Mouse (Mus musculus): ENCODE measurements around the gene Ttc7. TPM values are rescaled to one million over a fixed set of nuclear protein-coding genes. Genes with fewer than 3 reads are reported as not detected.

The Ttc7 gene
- total RNA-seq, 2 experiments from 2014 or later, result 15.2 to 16.0 TPM

DNA sequence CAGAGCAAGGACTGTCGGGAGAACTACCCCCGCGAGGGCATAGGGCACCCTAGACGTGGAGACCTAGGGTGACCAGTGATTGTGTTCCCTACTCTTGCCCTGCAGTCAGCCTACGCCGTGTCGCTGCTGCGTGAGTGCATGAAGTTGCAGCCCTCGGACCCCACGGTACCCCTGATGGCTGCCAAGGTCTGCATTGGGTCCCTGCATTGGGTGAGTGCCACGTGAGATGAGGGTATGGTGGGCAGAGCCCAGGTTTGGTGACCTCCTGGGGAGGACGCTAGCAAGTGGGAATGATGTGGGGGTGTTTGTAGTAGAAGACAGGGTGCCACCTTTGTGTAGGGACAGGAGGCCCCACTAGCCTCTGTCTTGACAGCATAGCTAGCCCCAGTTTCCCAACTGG lies 51.5 kb downstream of the Ttc7 start:
- DNase-seq (ENCODE audit: low spot score in 2 of 2), result no peak

DNA sequence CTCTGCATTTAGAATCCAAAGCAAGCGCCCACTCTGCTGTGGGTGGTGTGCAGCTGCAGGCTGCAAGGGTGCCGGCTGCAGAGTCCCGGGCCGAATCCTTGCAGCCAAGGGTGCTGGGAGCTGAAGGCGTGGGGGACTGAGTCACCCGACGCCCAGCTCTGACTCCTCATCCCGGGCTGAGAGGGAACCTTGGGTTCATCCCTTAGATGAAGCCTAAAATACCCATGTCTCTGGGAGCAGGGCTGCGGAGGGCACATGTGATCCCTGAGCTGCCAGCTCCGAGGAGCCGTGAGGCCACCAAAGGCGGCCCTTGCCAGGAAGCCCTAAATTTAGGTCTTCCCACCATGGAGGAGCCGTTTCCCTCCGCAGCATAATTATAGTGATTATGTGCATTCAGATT lies 52.5 kb downstream of the Ttc7 start:
- no peak for DNase-seq (ENCODE audit: low spot score in 2 of 2)

DNA sequence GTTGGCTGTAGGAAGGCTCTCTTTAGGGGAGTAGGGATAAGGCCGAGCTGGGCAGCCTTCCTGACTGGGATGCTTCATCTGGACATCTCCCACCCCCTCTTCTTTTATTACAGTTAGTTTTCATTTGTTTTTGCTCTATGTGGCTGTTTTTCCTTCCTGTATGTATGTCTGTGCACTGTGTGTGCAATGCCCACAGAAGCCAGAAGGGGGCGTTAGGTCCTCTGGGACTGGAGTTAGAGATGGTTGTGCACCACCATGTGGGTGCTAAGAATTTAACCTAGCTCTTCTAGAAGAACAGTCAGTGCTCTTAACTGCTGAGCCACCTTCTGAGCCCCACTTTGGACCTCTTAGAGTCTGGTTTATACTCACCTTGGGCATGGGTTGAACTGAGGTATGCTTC lies 53.0 kb downstream of the Ttc7 start:
- no peak for DNase-seq (ENCODE audit: low spot score in 2 of 2)

DNA sequence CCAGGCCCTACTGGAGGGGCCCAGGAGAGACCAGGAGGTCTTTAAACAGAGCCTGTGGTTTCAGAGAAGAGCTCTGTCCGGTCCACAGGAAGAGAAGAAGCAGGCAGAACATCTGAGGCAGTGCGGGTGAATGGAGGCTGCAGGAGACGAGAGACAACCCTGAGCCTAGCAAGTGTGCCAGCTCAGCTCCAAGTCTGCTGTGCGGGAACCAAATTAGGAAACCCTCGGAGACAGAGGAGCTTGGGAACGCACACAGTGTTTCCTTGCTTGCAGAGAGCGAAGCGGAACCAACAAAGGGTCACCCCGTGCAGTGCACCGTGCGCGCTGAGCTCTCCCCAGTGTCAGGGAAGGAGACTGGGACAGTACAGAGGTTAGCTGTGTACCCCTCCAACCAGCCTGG lies 54.2 kb downstream of the Ttc7 start:
- DNase-seq (ENCODE audit: low spot score in 2 of 2), result no peak

DNA sequence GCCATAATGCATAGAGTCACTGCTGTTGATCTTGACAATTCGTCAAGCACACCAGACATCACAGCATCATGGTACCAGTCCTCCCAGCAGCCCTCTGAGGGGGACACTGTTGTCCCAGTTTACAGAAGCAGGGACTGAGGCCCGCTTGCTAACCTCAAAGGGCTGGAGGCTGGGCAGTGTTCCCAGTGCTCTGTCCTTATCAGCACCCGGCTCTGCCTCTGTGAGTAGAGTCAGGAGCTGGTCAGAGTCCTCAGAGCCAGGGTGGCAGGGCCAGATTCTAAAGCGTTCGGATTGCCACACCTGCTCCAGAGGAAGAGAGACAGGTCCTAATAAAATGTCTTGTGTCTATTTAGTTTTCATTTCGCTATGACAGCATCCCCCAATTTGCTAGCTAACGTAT lies 55.0 kb downstream of the Ttc7 start:
- DNase-seq (ENCODE audit: low spot score in 2 of 2), result no peak

DNA sequence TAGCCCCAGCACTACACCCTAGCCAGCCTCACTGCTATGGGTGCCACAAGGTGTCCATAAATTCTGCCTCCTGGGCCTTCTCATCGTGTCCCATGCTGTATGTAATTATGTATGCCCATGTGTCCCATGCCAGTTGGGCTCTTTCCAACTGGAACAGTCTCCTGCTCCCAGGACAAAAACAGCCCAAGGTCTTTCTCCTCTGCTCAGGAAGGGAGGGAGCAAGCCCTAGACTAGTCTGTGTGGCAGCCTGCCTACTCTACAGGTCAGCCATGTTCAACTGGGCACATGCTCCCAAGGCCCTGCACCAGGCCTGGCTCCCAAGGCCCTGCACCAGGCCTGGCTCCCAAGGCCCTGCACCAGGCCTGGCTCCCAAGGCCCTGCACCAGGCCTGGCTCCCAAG lies 56.4 kb downstream of the Ttc7 start:
- DNase-seq (ENCODE audit: low spot score in 2 of 2), result no peak

DNA sequence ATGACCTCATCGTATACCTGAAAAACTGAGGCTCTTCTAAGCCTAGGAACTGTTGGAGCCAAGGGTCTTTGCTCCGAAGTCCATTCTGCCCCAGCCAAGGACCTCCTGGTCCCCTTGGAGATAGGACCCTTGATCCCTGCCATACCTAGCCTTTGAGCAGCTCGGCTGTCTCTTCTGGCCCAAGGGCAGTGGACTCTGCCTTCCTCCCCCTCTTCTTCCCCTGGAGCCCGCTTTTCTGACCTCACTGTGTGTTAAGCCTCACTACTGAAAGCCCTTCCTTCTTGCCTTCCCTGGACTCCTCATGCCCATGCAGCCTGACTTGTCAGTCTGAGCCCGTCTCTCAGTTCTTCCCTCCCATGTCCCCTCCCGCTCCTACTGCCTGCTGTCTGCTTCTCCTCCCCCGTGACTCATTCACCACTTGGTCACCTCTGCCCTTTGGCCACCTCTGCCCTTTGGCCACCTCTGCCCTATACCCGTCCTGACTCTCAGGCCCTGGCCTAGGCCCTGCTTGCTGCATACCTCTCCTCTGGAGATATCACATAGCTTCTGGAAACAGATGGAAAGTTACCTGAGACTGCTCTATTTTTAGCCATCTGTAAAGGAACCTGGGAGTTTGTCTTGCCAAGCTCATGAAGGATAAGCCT lies 60.5 kb downstream of the Ttc7 start:
- DNase-seq (ENCODE audit: low spot score in 2 of 2), result no peak

DNA sequence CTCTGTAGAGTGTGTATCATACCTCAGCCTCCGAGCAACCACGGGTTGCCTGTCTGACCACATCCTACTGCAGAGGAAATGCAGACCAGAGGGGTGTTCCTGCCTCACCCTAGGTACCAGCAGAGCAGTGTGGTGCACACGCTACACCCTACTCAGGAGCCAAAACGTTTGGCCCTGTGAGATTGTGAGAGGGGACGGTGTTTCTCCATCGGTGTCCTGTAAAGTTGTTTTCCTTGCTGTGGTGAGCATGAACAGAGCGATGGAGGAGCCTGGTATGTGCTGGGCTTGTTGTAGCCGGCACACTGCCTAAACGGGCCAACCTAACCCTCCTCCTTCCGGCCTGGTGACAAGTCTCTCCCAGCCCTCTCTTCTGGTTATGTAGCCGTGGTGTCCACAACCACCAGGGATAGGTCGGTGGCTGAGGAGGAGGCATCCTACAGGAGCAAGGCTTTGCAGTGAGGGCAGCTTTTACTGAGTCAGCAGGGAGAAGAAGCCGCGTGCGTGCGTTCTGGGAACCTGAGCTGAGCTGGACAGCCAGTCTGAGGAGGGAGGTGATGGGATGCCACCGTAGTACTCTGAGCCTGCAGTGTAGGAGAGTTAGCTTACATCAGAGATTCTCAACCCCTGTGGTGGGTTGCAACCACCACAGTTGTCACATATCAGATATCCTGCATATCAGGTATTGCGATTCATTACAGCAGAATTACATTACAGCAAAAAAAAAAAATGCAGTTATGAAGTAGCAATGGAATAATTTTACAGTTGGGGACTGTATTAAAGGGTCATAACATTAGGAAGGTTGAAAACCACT lies 62.0 kb downstream of the Ttc7 start:
- DNase-seq (ENCODE audit: low spot score in 2 of 2), result no peak

DNA sequence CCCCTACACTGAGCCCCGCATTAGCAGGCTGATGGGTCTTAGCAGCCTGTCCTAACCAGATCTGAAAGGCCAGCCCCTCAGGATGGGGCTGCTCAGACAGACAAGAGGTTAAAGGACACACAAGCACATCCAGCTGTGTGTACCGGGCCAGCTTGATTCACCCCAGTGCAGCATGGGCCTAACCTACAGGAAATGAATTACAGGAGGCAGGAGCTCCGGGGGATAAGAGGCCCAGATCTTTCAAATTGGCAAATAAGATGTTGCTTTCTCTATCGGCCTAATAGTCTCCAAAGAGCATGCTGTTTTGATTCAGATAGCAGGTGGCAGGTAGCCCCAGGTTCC lies 62.5 kb downstream of the Ttc7 start:
- DNase-seq (ENCODE audit: low spot score in 2 of 2), result no peak

DNA sequence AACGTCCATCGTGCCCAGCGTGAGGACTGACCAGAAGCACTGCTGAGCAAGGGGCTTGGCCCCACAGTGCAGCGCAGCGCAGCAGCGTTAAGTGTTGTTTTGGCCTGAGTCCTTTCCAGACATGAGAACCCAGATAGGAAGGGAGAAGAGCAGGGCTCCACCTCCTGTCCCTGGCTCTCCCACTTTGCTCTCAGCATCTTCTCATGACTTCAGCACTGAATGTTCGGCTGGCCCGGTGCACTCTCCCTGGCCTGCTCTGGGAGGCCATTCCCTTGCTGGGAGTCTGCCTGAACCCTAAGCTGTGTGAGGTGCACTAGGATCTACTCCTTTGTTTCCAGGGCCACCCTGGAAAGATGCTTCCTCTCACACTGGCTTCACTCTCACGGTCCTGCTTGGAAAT lies 65.7 kb downstream of the Ttc7 start:
- no peak for DNase-seq (ENCODE audit: low spot score in 2 of 2)

DNA sequence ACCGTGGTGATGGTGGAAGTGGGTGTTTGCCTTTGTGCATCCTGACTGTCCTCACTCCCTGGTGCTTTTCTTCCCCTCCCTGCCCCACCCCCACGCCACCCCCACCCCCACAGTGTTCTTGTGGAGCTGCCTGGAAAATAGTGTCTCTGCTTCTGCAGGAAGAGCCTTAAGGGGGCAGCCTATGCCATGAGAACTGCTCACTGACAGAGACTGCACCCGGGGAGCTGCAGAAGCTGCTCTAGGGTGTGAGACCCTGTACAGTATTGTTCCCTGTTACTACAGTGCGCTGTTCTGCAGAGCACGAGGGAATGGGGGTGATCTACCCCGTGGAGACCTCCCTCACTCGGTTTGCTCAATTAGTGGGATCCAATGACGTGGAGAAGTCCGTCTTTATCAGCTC lies 66.4 kb downstream of the Ttc7 start:
- no peak for DNase-seq (ENCODE audit: low spot score in 2 of 2)

DNA sequence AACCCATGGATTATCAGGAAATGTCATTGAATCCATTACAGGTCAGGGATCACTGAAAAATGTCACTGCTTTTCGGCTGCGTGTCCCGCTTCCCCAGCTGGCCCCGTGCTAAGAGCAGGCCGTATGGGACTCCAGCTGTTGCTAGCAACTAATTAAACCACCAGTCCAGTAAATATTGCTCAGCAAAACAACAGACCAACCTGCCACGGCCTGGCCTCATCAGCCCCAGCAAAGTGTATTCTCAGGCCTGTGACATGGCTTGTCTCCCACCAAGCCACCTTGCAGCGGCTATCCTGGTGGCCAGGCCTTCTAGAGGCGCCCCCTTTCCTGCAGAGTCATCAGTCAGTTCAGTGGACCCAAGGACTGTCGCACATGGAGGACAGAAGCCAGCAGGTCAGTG lies 66.9 kb downstream of the Ttc7 start:
- no peak for DNase-seq (ENCODE audit: low spot score in 2 of 2)

DNA sequence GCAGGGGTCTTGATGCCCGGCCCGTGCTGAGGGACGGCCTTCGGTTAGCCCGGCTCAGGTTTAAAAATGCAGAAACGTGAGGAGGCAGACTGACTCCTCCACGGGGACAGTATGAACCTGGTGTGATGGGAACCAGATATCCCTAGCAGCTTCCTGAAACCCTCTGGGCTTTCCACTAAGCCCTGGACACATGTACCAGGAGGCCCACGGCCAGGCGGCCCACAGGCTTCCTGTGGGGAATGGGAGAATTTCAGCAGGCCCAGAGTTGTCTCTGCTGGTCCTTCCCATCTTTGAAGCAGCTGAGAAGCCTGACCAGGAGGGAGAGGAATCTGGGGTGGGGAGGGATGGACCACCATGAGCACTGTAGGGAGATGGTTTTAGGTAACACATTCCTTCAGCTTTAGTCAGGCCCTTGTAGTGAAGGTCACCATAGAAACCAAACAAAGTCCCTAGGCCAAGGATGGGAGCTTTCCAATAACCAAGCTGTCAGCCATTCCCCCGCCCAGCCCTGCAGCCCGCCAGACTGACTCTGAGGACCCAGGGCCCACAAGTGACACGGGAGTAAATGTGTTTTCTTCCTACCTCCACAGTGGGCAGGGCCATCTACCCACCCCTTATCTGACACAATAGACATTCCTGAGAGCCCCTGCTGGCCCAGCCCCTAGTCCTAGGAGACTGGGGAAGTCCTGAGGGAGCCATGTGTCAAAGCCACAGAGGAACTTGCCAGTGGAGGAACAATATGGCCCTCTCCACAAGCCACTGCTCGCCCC lies 68.0 kb downstream of the Ttc7 start:
- DNase-seq (ENCODE audit: low spot score in 2 of 2), result no peak

DNA sequence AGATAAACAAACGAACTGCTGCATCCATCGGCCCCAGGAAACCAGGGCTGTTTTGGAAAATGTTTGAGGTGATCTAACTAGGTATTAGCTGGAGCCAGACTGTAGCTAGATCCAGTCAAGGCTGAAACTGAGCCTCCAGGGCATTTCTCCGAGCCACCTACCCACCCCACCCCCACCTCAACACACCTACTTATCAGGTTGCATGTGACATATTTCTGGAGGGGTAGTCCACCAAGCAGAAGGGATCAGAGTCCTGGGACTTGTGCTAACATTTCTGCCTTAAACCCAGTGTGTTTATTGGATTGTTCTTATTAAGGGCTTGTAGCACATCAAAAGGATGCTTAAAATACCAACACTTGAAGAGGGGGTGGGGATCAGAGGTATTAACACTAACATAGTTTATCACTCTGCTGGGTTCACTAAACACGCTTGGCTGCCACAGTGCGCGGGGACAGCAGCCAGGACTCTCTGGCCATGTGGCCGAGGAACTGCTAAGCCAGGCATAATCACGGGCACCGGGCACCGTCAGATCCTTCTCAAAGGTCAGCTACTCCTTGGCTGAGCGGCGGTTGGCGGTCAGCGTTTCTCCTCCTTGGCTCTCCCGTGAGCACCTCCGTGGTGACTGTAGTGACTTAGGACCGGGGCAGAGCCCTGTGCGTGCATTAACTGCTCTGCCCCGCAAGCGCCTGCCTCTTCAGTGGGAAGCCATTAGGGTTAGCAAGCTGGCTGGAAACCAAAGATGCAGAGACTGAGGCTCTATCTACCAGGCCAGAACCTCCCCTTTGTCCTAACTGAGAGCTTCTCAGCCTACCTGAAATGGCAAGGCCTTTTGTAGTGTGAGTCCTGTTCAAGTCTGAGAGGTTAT lies 68.8 kb downstream of the Ttc7 start:
- DNase-seq (ENCODE audit: low spot score in 2 of 2), result no peak

DNA sequence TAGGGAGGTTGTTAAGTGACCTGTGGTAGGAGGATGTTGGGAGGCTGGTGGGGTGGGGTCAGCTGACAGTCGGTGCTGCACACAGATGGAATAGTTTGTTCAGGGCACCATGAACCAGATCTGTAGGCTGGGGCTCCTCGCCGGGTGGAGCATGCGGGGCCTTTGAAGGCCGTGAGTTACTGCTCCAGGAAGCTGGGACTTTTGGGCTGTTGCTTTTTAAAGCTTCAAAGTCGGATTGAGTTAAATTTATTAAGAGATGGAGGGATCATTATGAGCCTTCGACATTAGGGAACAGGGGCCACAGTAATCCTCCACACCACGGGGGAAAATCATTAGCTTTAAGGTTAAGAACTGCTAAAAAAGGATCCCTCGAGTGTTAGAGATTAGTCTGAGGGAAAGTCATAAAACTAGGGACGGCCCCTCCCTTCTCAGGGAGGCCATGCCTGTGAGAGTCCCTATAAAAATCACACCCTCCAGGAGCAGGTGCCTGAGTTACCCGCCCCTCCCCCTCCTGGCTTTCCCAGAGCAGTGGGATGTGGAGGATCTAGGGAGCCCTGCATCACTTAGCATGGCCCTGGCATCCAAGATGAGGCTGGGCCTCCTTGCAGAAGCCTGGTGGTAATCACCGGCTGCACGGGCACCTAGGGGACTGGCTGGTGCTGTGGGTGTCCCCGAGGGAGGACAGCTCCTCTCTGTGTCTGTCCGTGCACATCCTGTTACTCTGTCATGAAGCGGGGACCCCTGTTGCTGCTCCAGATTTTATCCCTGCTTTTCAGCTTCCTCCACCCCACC lies 69.6 kb downstream of the Ttc7 start:
- DNase-seq (ENCODE audit: low spot score in 2 of 2), result no peak

DNA sequence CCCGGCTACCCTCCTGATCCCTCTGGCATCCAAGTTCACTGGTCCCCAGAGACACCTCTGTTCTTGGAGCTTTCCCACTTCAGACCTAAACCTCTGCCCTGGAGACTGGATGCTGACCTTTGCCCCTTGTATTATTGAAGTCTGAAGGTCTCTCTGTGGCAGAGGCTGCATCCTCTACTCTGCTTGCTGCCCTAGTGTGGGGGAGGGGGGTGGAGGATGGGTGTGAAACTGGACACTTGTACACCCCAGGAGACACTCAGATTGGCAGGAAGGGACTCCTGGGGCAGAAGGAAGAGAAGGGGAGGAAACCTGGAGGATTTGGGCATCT lies 70.2 kb downstream of the Ttc7 start:
- DNase-seq (ENCODE audit: low spot score in 2 of 2), result no peak

DNA sequence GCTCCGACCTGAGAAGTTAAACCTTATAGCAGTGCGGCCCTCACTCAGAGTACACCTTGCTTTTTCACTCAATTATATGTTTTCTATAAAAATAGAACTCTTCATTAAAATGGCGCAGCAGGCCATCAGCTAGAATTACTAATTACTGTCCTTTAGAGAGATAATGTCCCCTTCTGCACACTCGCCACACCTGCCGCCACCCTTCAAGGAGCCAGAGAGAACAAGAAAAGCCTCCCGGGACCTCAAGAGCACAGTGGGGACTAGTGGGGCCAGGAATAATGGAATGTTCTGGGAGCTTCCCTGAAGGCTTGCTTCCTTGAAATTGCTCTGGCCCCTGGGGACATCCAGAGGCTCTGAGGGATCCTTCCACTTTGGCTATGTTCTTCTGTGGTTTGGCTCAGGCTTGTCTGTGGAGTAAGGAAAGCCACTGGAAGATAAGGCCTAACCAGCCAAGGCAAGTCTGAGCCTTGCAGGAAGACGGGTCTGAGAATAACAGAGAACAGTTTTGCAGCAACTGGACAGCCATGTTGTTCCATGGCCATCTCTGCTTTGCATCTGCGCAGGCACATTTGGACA lies 71.1 kb downstream of the Ttc7 start:
- no peak for DNase-seq (ENCODE audit: low spot score in 2 of 2)

DNA sequence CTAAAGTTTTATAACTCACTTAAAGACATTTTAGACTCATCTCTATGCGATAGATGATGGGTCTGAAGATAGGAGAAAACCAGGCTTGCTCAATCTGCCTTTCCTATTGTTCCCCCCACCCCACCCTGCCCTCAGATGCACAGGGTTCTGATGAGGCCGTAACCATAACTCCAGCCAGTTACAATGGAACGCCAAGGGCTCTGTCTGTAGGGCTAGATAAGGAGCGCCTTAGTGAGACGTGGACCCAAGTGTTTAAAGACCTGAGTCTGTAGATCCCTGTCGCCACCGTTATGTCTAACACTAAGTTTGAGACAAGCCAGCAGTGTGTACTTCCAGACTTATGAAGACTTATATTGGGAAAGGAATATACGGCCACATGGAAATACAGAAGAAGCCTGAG lies 72.8 kb downstream of the Ttc7 start:
- no peak for DNase-seq (ENCODE audit: low spot score in 2 of 2)

DNA sequence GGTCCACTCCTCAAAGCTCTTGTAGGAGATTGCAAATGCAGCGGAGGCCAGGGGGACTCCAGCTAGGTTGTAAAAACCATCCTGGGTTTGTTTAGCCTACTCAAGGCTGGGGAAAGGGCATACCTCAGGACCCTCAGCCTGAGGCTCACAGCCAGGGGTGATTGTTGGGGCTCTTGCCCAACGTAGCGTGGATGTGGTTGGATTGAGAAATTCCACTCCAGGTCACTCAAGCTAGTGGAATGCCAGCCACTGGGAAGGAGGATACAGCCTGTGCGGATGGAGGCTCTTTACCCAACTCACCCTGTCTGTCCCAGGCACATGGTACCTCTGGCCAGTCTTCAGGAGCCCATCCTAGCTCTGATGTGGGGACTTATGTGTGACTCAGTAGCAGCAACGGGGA lies 73.6 kb downstream of the Ttc7 start:
- no peak for DNase-seq (ENCODE audit: low spot score in 2 of 2)

DNA sequence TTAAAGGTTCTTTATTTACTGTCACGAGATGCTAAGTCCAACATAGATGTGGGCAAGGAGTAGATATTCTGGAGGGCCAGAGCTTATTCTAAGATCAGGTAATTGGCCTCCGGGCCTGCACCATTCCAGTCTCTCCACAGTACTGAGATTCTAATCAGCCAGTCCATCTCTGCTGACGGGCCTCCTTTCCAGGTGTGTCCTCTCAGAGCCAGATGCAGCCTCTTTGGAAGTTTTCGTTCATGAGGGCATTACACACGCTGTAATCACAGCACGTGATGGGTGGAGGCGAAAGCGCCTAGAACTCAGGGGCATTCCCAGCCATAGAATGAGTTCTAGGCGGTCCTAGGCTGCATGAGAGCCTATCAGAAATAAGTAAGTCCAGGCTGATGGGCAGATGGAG lies 74.8 kb downstream of the Ttc7 start:
- DNase-seq (ENCODE audit: low spot score in 2 of 2), result no peak
